Mouse (Mus musculus) heart, postnatal 0 days (tissue): Measurements from ENCODE around the gene Neil1. TPM values are rescaled to one million over a fixed set of nuclear protein-coding genes. Genes with fewer than 3 reads are reported as not detected.

Source experiments
- ATAC-seq: fragments of 200-750 bp; cut with Nextera tagmentation; 2 replicates; pipeline ENCODE4 v1.8.0; 2017; ENCODE audit warnings: low read depth, moderate number of reproducible peaks, moderate library complexity; ENCODE audit not compliant: insufficient read depth
- DNase-seq: peaks from one replicate; pipeline ENCODE4 v3.0.0-alpha.2; 2016; ENCODE audit warnings: low spot score
- H3K27ac ChIP-seq: fragments of 300-500 bp; sonication (generic); 2 replicates; pipeline ENCODE4 v1.5.1; 2014; ENCODE audit warnings: low read depth, mild to moderate bottlenecking
- H3K27me3 ChIP-seq: fragments of 300-500 bp; sonication (generic); 2 replicates; pipeline ENCODE4 v1.6.1; 2014; ENCODE audit warnings: low read length, mixed read lengths; ENCODE audit not compliant: control insufficient read depth, insufficient read depth
- H3K36me3 ChIP-seq: fragments of 300-500 bp; sonication (generic); replicated peaks from 2 replicates; pipeline ENCODE4 v1.6.1; 2014; ENCODE audit warnings: low read length, mixed read lengths; ENCODE audit not compliant: control insufficient read depth, insufficient read depth
- H3K4me1 ChIP-seq: fragments of 300-500 bp; sonication (generic); 2 replicates; pipeline ENCODE4 v1.6.1; 2014; ENCODE audit warnings: antibody characterized with exemption; ENCODE audit not compliant: control insufficient read depth, insufficient read depth
- H3K4me2 ChIP-seq: fragments of 300-500 bp; sonication (generic); 2 replicates; pipeline ENCODE4 v1.6.1; 2014; ENCODE audit warnings: low read depth, mild to moderate bottlenecking, low read length, moderate library complexity
- H3K4me3 ChIP-seq: fragments of 300-500 bp; sonication (generic); 2 replicates; pipeline ENCODE4 v1.5.1; 2014; ENCODE audit warnings: low read depth, low read length
- H3K9ac ChIP-seq: fragments of 300-500 bp; sonication (generic); replicated peaks from 2 replicates; pipeline ENCODE4 v1.6.1; 2014; ENCODE audit warnings: low read depth, low read length, mixed read lengths
- H3K9me3 ChIP-seq: fragments of 300-500 bp; sonication (generic); replicated peaks from 2 replicates; pipeline ENCODE4 v1.6.1; 2016; ENCODE audit warnings: low read length; ENCODE audit not compliant: control insufficient read depth
- CTCF ChIP-seq: IDR thresholded peaks from 2 replicates; pipeline ENCODE4 v1.5.1; 2016; ENCODE audit warnings: antibody characterized with exemption, control low read depth, low read depth
- EP300 ChIP-seq: IDR thresholded peaks from 2 replicates; pipeline ENCODE4 v1.6.1; 2016; ENCODE audit warnings: antibody characterized with exemption, low read depth
- whole genome bisulfite sequencing: fragments of 180-500 bp; shearing (Covaris S2); extraction: QIAGEN DNeasy Blood & Tissue Kit; methylation state at CpG from one replicate; pipeline ENCODE4 v1.1.7; 2014; 5-methylcytosine and 5-hydroxymethylcytosine counted together
- polyA plus RNA-seq: library from polyadenylated mRNA; unstranded; fragments of >200 nt; fragmentation: Nextera tagmentation; extraction: Ambion mirVana; gene quantifications from 2 replicates; pipeline ENCODE4 v1.2.1, GENCODE M21; 2015
- total RNA-seq: library from RNA; depleted of rRNA; stranded (reverse); fragments of >200 nt; gene quantifications from 2 replicates; pipeline ENCODE4 v1.2.3, GENCODE M21; 2014; ENCODE audit warnings: low replicate concordance

Gene Neil1
- total and polyA plus RNA-seq, 2 experiments from 2014 or later = 5.1 to 13.6 TPM

GRCm38 (mm10) chr9:57146451-57147066, 1.5 kb downstream of the Neil1 start:
- H3K27me3 ChIP-seq = no peaks in the 10 kb centered on the region
- peaks cover 8% of the 10 kb centered on the region for H3K36me3 ChIP-seq
- WGBS = 85% methylated on average over 17 of the region's 17 CpGs
- no peak for TF ChIP-seq CTCF
- TF ChIP-seq EP300 = no peak
- DNase-seq = no peak
- H3K27ac ChIP-seq = no peak overlapping the region
- H3K9ac ChIP-seq = 0 out of 2 replicates have a peak overlapping the region, but pooled peaks have one; percentile 58
- no peaks in the 10 kb centered on the region for H3K9me3 ChIP-seq
- H3K4me3 ChIP-seq = no peak overlapping the region
- ATAC-seq = no peak
- peaks cover 6% of the 10 kb centered on the region for H3K4me1 ChIP-seq
- H3K4me2 ChIP-seq = no peak overlapping the region; the same call in 1 of the 2 replicates

GRCm38 (mm10) chr9:57144830-57145229, 3.3 kb downstream of the Neil1 start:
- H3K4me1 ChIP-seq = peaks cover 6% of the 10 kb centered on the region
- TF ChIP-seq CTCF = no peak
- TF ChIP-seq EP300 = no peak
- no peak overlapping the region for H3K4me3 ChIP-seq
- peaks cover 25% of the 10 kb centered on the region for H3K36me3 ChIP-seq
- no peak for ATAC-seq
- no peak overlapping the region for H3K9ac ChIP-seq
- no peaks in the 10 kb centered on the region for H3K27me3 ChIP-seq
- H3K4me2 ChIP-seq = no peak overlapping the region
- DNase-seq = no peak
- H3K27ac ChIP-seq = no peak overlapping the region
- no peaks in the 10 kb centered on the region for H3K9me3 ChIP-seq
- 84% methylated on average over 8 of the region's 8 CpGs for WGBS

- TF ChIP-seq CTCF (no peak), EP300 (no peak)
- WGBS = 74% methylated on average over 11 of the region's 11 CpGs
- H3K4me1 ChIP-seq = peaks cover 6% of the 10 kb centered on the region
- H3K9me3 ChIP-seq = no peaks in the 10 kb centered on the region
- no peaks in the 10 kb centered on the region for H3K27me3 ChIP-seq
- no peak overlapping the region for H3K4me3 ChIP-seq
- DNase-seq = no peak
- no peak overlapping the region for H3K9ac ChIP-seq
- H3K36me3 ChIP-seq = peaks cover 41% of the 10 kb centered on the region
- H3K27ac ChIP-seq = no peak overlapping the region
- no peak overlapping the region for H3K4me2 ChIP-seq
- no peak for ATAC-seq
Observed at GRCm38 (mm10) chr9:57143212-57143611, 4.9 kb downstream of the Neil1 start.

GRCm38 (mm10) chr9:57141417-57142353, 6.4 kb downstream of the Neil1 start:
- no peak overlapping the region for H3K4me2 ChIP-seq
- 73% methylated on average over 17 of the region's 17 CpGs for WGBS
- TF ChIP-seq CTCF (no peak), EP300 (no peak)
- no peaks in the 10 kb centered on the region for H3K27me3 ChIP-seq
- H3K9me3 ChIP-seq = no peaks in the 10 kb centered on the region
- H3K4me1 ChIP-seq = no peaks in the 10 kb centered on the region
- no peak overlapping the region for H3K27ac ChIP-seq
- H3K36me3 ChIP-seq = peaks cover 57% of the 10 kb centered on the region
- no peak for DNase-seq
- H3K9ac ChIP-seq = no peak overlapping the region
- H3K4me3 ChIP-seq = no peak overlapping the region
- ATAC-seq = no peak

- TF ChIP-seq EP300 (no peak), CTCF (no peak)
- no peak for ATAC-seq
- H3K36me3 ChIP-seq = peaks cover 77% of the 10 kb centered on the region
- no peaks in the 10 kb centered on the region for H3K9me3 ChIP-seq
- no peak overlapping the region for H3K9ac ChIP-seq
- no peak for DNase-seq
- H3K4me2 ChIP-seq = no peak overlapping the region
- no peaks in the 10 kb centered on the region for H3K27me3 ChIP-seq
- 85% methylated on average over 5 of the region's 5 CpGs for WGBS
- H3K27ac ChIP-seq = no peak overlapping the region
- H3K4me3 ChIP-seq = no peak overlapping the region
- no peaks in the 10 kb centered on the region for H3K4me1 ChIP-seq
Observed at GRCm38 (mm10) chr9:57139571-57139970, 8.5 kb downstream of the Neil1 start.
